Mouse (Mus musculus): ENCODE measurements around the gene Lamtor2. TPM values are rescaled to one million over a fixed set of nuclear protein-coding genes. Genes with fewer than 3 reads are reported as not detected.

Gene Lamtor2
- polyA plus RNA-seq, 1 experiment from 2014 or later, result 86.9 TPM

DNA sequence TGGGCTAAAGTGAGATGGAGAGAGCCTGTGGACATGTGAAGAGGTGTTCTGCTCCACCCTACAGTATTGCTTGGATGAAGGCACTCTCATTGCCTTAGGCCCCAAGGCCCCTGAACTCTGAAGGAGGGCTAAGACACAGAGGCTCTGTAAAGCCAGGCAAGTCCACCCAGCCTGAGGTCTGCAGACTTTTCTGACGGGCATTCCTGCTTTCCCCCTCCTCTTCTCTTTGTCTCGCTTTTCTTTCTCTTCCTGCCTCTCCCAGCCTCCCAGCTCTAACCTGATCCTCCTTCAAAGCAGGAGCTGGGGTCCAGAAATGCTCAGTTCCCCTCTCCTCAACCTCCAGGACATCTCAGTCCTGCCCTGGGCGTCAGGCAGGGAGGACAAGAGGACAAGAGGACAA lies 17.9 kb downstream of the Lamtor2 start:
- Histone ChIP-seq H3K36me3 (ENCODE audit: control insufficient read depth, insufficient read depth, low read length) (peaks cover 21% of the 10 kb centered on the region), H3K4me3 (ENCODE audit: low read depth, low read length) (peak overlapping the region; percentile 70), H3K27me3 (ENCODE audit: control insufficient read depth, insufficient read depth, low read length) (no peaks in the 10 kb centered on the region), H3K27ac (ENCODE audit: low read depth, low read length) (no peak overlapping the region), H3K4me1 (ENCODE audit: control insufficient read depth, insufficient read depth, low read length) (peaks cover 57% of the 10 kb centered on the region), H3K9ac (ENCODE audit: low read depth, low read length) (peak overlapping the region; percentile 98), H3K9me3 (replicated peaks; ENCODE audit: control insufficient read depth, low read length) (no peaks in the 10 kb centered on the region), H3K4me2 (peak overlapping the region; percentile 85)
- no peak for ATAC-seq (replicated peaks; ENCODE audit: insufficient number of reproducible peaks, low FRiP score, low TSS enrichment)
- WGBS (ENCODE audit: insufficient replicate concordance), result 33% methylated on average over 3 of the region's 3 CpGs

DNA sequence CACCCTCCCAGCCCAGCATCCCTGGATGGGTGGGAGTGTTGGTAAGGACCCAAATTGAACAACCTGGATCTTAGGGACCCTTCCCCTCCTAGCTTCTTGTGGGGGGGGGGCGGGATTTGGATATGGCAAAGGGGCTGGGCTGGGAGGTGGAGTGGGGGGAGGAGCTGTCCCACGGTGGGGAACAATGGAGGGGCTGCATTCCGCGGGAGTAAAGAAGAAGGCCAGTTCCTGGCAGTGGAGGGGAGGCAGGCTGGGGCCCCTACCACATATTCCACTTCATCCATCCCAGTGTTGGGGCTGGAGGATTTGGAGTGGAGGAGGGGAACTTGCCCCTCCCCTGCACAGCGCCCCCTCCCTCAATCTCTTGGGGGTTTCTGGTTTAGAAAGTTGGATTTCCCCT lies 19.2 kb downstream of the Lamtor2 start:
- peak overlapping the region; percentile 95 for H3K27ac ChIP-seq (ENCODE audit: low read depth, low read length)
- no peaks in the 10 kb centered on the region for H3K9me3 ChIP-seq (replicated peaks; ENCODE audit: control insufficient read depth, low read length)
- H3K36me3 ChIP-seq (ENCODE audit: control insufficient read depth, insufficient read depth, low read length), result peaks cover 20% of the 10 kb centered on the region
- H3K4me3 ChIP-seq (ENCODE audit: low read depth, low read length), result peak overlapping the region; percentile 70
- H3K4me1 ChIP-seq (ENCODE audit: control insufficient read depth, insufficient read depth, low read length), result peaks cover 68% of the 10 kb centered on the region
- no peak for ATAC-seq (replicated peaks; ENCODE audit: insufficient number of reproducible peaks, low FRiP score, low TSS enrichment)
- peak overlapping the region; percentile 98 for H3K9ac ChIP-seq (ENCODE audit: low read depth, low read length)
- H3K27me3 ChIP-seq (ENCODE audit: control insufficient read depth, insufficient read depth, low read length), result no peaks in the 10 kb centered on the region
- WGBS (ENCODE audit: insufficient replicate concordance), result 12% methylated on average over 5 of the region's 5 CpGs
- peak overlapping the region; percentile 85 for H3K4me2 ChIP-seq

GRCm38 (mm10) chr3:88532689-88533511 lies 20.0 kb downstream of the Lamtor2 start:
- under 1% methylated on average over 34 of the region's 40 CpGs for WGBS (ENCODE audit: insufficient replicate concordance)
- H3K4me2 ChIP-seq, result peak overlapping the region; percentile 85
- no peak for ATAC-seq (replicated peaks; ENCODE audit: insufficient number of reproducible peaks, low FRiP score, low TSS enrichment)

GRCm38 (mm10) chr3:88532299-88532674 lies 20.6 kb downstream of the Lamtor2 start, which contains the start of gene Mex3a:
Gene Mex3a (plus strand): TSS chr3:88532395.
- peak within 1 kb of the TSS; percentile 95 for H3K27ac ChIP-seq (ENCODE audit: low read depth, low read length)
- H3K27me3 ChIP-seq (ENCODE audit: control insufficient read depth, insufficient read depth, low read length), result no peaks in the 10 kb centered on the region
- H3K9ac ChIP-seq (ENCODE audit: low read depth, low read length), result peak within 1 kb of the TSS; percentile 98
- no peak for ATAC-seq (replicated peaks; ENCODE audit: insufficient number of reproducible peaks, low FRiP score, low TSS enrichment)
- H3K4me2 ChIP-seq, result peak within 1 kb of the TSS; percentile 85
- H3K4me3 ChIP-seq (ENCODE audit: low read depth, low read length), result peak within 1 kb of the TSS; percentile 70
- H3K4me1 ChIP-seq (ENCODE audit: control insufficient read depth, insufficient read depth, low read length), result peaks cover 71% of the 10 kb centered on the region
- under 1% methylated on average over 16 of the region's 31 CpGs for WGBS (ENCODE audit: insufficient replicate concordance)
- H3K9me3 ChIP-seq (replicated peaks; ENCODE audit: control insufficient read depth, low read length), result no peaks in the 10 kb centered on the region
- H3K36me3 ChIP-seq (ENCODE audit: control insufficient read depth, insufficient read depth, low read length), result peaks cover 6% of the 10 kb centered on the region

More at GRCm38 (mm10) chr3:88532689-88533511, 20.0 kb downstream of the Lamtor2 start:
- H3K27ac ChIP-seq (ENCODE audit: low read depth, low read length), result peak overlapping the region; percentile 95
- peak overlapping the region; percentile 98 for H3K9ac ChIP-seq (ENCODE audit: low read depth, low read length)
- peak overlapping the region; percentile 70 for H3K4me3 ChIP-seq (ENCODE audit: low read depth, low read length)
- H3K4me1 ChIP-seq (ENCODE audit: control insufficient read depth, insufficient read depth, low read length), result peaks cover 66% of the 10 kb centered on the region
- H3K9me3 ChIP-seq (replicated peaks; ENCODE audit: control insufficient read depth, low read length), result no peaks in the 10 kb centered on the region
- peaks cover 12% of the 10 kb centered on the region for H3K36me3 ChIP-seq (ENCODE audit: control insufficient read depth, insufficient read depth, low read length)
- no peaks in the 10 kb centered on the region for H3K27me3 ChIP-seq (ENCODE audit: control insufficient read depth, insufficient read depth, low read length)

- peaks cover 67% of the 10 kb centered on the region for H3K4me1 ChIP-seq (ENCODE audit: control insufficient read depth, insufficient read depth, low read length)
- WGBS (ENCODE audit: insufficient replicate concordance), result under 1% methylated on average over 55 of the region's 63 CpGs
- peak; percentile 60 for ATAC-seq (replicated peaks; ENCODE audit: insufficient number of reproducible peaks, low FRiP score, low TSS enrichment)
Measured at GRCm38 (mm10) chr3:88531348-88532298, 21.3 kb downstream of the Lamtor2 start.

GRCm38 (mm10) chr3:88530082-88530864 lies 22.6 kb downstream of the Lamtor2 start:
- H3K9me3 ChIP-seq (replicated peaks; ENCODE audit: control insufficient read depth, low read length), result no peaks in the 10 kb centered on the region
- H3K36me3 ChIP-seq (ENCODE audit: control insufficient read depth, insufficient read depth, low read length), result 0 out of 2 replicates have a peak, but pooled peaks cover under 1% of the 10 kb centered on the region
- peaks cover 60% of the 10 kb centered on the region for H3K4me1 ChIP-seq (ENCODE audit: control insufficient read depth, insufficient read depth, low read length)
- H3K27me3 ChIP-seq (ENCODE audit: control insufficient read depth, insufficient read depth, low read length), result no peaks in the 10 kb centered on the region
- ATAC-seq (replicated peaks; ENCODE audit: insufficient number of reproducible peaks, low FRiP score, low TSS enrichment), result no peak
- H3K4me2 ChIP-seq, result peak overlapping the region; percentile 85
- peak overlapping the region; percentile 95 for H3K27ac ChIP-seq (ENCODE audit: low read depth, low read length)
- peak overlapping the region; percentile 70 for H3K4me3 ChIP-seq (ENCODE audit: low read depth, low read length)
- 23% methylated on average over 11 of the region's 11 CpGs for WGBS (ENCODE audit: insufficient replicate concordance)
- peak overlapping the region; percentile 98 for H3K9ac ChIP-seq (ENCODE audit: low read depth, low read length)

More at GRCm38 (mm10) chr3:88531348-88532298, 21.3 kb downstream of the Lamtor2 start:
- Histone ChIP-seq H3K27ac (ENCODE audit: low read depth, low read length) (peak overlapping the region; percentile 95), H3K4me2 (peak overlapping the region; percentile 85), H3K36me3 (ENCODE audit: control insufficient read depth, insufficient read depth, low read length) (no peaks in the 10 kb centered on the region), H3K9me3 (replicated peaks; ENCODE audit: control insufficient read depth, low read length) (no peaks in the 10 kb centered on the region), H3K9ac (ENCODE audit: low read depth, low read length) (peak overlapping the region; percentile 98), H3K27me3 (ENCODE audit: control insufficient read depth, insufficient read depth, low read length) (no peaks in the 10 kb centered on the region), H3K4me3 (ENCODE audit: low read depth, low read length) (peak overlapping the region; percentile 70)

DNA sequence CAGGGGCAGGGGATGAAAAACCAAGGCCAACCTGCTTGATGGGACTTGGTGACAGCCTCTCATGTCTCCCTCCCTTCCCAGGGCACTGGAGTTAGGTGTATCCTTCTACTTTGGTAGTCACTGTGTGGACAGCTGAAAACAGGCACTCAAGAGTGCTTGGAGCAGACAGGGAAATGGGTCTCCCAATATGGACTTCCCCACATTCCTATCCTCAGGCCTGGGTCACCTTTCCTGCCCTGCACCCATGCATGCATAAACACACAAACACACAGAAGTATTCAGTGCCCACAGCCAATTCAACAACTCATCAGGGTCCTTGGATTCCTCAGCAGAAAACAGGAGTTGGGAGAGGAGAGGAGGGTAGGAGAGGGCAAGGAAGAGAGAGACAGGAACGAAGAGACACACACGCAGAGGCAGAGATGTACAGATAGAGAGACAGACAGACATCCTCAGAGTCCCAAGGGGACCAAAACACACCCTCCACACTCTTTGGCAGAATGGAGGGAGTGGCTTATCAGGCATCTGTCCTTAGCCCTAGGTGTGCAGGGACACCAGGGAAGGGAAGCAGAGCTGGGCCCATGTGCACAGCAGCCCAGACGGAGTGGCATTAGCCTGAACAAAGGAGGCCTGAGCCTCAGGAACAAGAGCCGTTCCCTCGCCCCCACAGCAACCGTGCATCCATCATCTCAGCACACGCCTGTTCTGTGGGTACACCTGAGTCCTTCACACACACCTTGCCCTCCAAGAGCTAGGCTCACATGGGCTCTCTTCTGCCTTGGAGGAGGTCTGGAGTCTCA lies 23.5 kb downstream of the Lamtor2 start:
- 25% methylated on average over 7 of the region's 7 CpGs for WGBS (ENCODE audit: insufficient replicate concordance)
- H3K9me3 ChIP-seq (replicated peaks; ENCODE audit: control insufficient read depth, low read length), result no peaks in the 10 kb centered on the region
- H3K27me3 ChIP-seq (ENCODE audit: control insufficient read depth, insufficient read depth, low read length), result no peaks in the 10 kb centered on the region
- H3K9ac ChIP-seq (ENCODE audit: low read depth, low read length), result peak overlapping the region; percentile 39; the same call in 1 of the 2 replicates
- peaks cover 51% of the 10 kb centered on the region for H3K4me1 ChIP-seq (ENCODE audit: control insufficient read depth, insufficient read depth, low read length)
- peak overlapping the region; percentile 85 for H3K4me2 ChIP-seq
- H3K36me3 ChIP-seq (ENCODE audit: control insufficient read depth, insufficient read depth, low read length), result 0 out of 2 replicates have a peak, but pooled peaks cover 5% of the 10 kb centered on the region
- ATAC-seq (replicated peaks; ENCODE audit: insufficient number of reproducible peaks, low FRiP score, low TSS enrichment), result no peak
- H3K27ac ChIP-seq (ENCODE audit: low read depth, low read length), result peak overlapping the region; percentile 54; the same call in 1 of the 2 replicates
- H3K4me3 ChIP-seq (ENCODE audit: low read depth, low read length), result peak overlapping the region; percentile 70
